Mouse (Mus musculus) CH12.LX (cell line): ENCODE measurements at regions not wholly inside any gene's neighbourhood (a gene's known extent, or its start where the extent isn't known, plus 50 kb on each side); places are given as distances from the start of the nearest gene placed in this dataset.

Experiments
- CHD2 ChIP-seq: IDR thresholded peaks from 2 replicates; pipeline ENCODE4 v1.6.1; 2011; ENCODE audit warnings: low read length, improper control_type of control experiment
- CTCF ChIP-seq, 2 experiments: IDR thresholded peaks in 1 of 2; conservative IDR thresholded peaks in 1 of 2; 2 replicates each; pipeline ENCODE4 v1.5.1; 2011 to 2012; ENCODE audit warnings: low read depth in 2 of 2, low read length in 2 of 2, improper control_type of control experiment in 1 of 2, inconsistent platforms in 1 of 2, mild to moderate bottlenecking in 1 of 2, moderate library complexity in 1 of 2
- E2F4 ChIP-seq: IDR thresholded peaks from 2 replicates; pipeline ENCODE4 v1.6.1; 2011; ENCODE audit warnings: low read depth, low read length, improper control_type of control experiment; ENCODE audit not compliant: insufficient replicate concordance
- ETS1 ChIP-seq: conservative IDR thresholded peaks from 2 replicates; pipeline ENCODE4 v1.6.1; 2012; ENCODE audit warnings: low read depth, mild to moderate bottlenecking, inconsistent platforms, low read length, improper control_type of control experiment, moderate library complexity
- KAT2A ChIP-seq: IDR thresholded peaks from 2 replicates; pipeline ENCODE4 v1.6.1; 2012; ENCODE audit warnings: low read length, improper control_type of control experiment, inconsistent platforms; ENCODE audit not compliant: insufficient replicate concordance
- MAZ ChIP-seq: IDR thresholded peaks from 2 replicates; pipeline ENCODE4 v1.6.1; 2012; ENCODE audit warnings: low read depth, mild to moderate bottlenecking, inconsistent platforms, low read length, improper control_type of control experiment, moderate library complexity
- MEF2A ChIP-seq: IDR thresholded peaks from 2 replicates; pipeline ENCODE4 v1.6.1; 2014; ENCODE audit warnings: low read depth, mild to moderate bottlenecking, inconsistent platforms, low read length, improper control_type of control experiment, borderline replicate concordance
- NELFE ChIP-seq: IDR thresholded peaks from 2 replicates; pipeline ENCODE4 v1.6.1; 2011; ENCODE audit warnings: low read depth, low read length, improper control_type of control experiment
- POLR2A ChIP-seq: IDR thresholded peaks from 2 replicates; pipeline ENCODE4 v1.6.1; 2011; ENCODE audit warnings: low read depth, mild to moderate bottlenecking, improper control_type of control experiment, low read length
- POLR2AphosphoS2 ChIP-seq: IDR thresholded peaks from 2 replicates; pipeline ENCODE4 v1.6.1; 2011; ENCODE audit warnings: low read depth, low read length, improper control_type of control experiment
- TBP ChIP-seq: conservative IDR thresholded peaks from 2 replicates; pipeline ENCODE4 v1.6.1; 2011; ENCODE audit warnings: low read depth, low read length, improper control_type of control experiment
- USF2 ChIP-seq: conservative IDR thresholded peaks from 2 replicates; pipeline ENCODE4 v1.6.1; 2011; ENCODE audit warnings: low read depth, low read length, improper control_type of control experiment
- ZMIZ1 ChIP-seq: IDR thresholded peaks from 2 replicates; pipeline ENCODE4 v1.6.1; 2012; ENCODE audit warnings: low read depth, mild to moderate bottlenecking, inconsistent platforms, low read length, improper control_type of control experiment

GRCm38 (mm10) chr8:49567423-49567822, 723.7 kb upstream of the Tenm3 start:
- TF ChIP-seq MAZ (no peak), NELFE (no peak), CTCF (conservative IDR thresholded peaks at IDR 0.05 in 1 of 2, IDR thresholded peaks at IDR 0.05 in 1 of 2; ENCODE audit: low read depth in 2 of 2, low read length in 2 of 2) (no peak), POLR2AphosphoS2 (no peak), ETS1 (no peak), MEF2A (no peak), POLR2A (no peak), E2F4 (no peak), CHD2 (no peak), USF2 (no peak), TBP (no peak), ZMIZ1 (no peak), KAT2A (no peak)
